Mouse (Mus musculus): ENCODE measurements at regions not wholly inside any gene's neighbourhood (a gene's known extent, or its start where the extent isn't known, plus 50 kb on each side); places are given as distances from the start of the nearest gene placed in this dataset.
A peak's percentile ranks its signal among the peaks of the same experiment; 100 is the strongest.

GRCm38 (mm10) chr17:61862437-61862836 lies 1018.7 kb downstream of the Efna5 start:
- H3K27me3 ChIP-seq (ENCODE audit: control insufficient read depth, insufficient read depth, low read length), result no peaks in the 10 kb centered on the region
- H3K9ac ChIP-seq (ENCODE audit: low read length), result no peak overlapping the region
- no peaks in the 10 kb centered on the region for H3K36me3 ChIP-seq (ENCODE audit: control insufficient read depth, insufficient read depth, low read length)
- H3K27ac ChIP-seq (replicated peaks), result no peak overlapping the region
- TF ChIP-seq CTCF (IDR thresholded peaks at IDR 0.05; ENCODE audit: low read depth) (no peak), EP300 (optimal IDR thresholded peaks at IDR 0.05) (no peak)
- 47% methylated on average over 2 of the region's 2 CpGs for WGBS
- ATAC-seq (ENCODE audit: low FRiP score, low TSS enrichment) (no peak), DNase-seq (ENCODE audit: low spot score) (peak; percentile 21)
- no peaks in the 10 kb centered on the region for H3K9me3 ChIP-seq (ENCODE audit: control insufficient read depth, low read length)
- no peak overlapping the region for H3K4me3 ChIP-seq (ENCODE audit: low read depth, low read length)
- no peak overlapping the region for H3K4me2 ChIP-seq (replicated peaks; ENCODE audit: low read depth)
- no peaks in the 10 kb centered on the region for H3K4me1 ChIP-seq (replicated peaks; ENCODE audit: control insufficient read depth, insufficient read depth)

GRCm38 (mm10) chr17:61837555-61837954 lies 1043.6 kb downstream of the Efna5 start:
- H3K9ac ChIP-seq (ENCODE audit: low read length), result no peak overlapping the region
- TF ChIP-seq CTCF (IDR thresholded peaks at IDR 0.05; ENCODE audit: low read depth), result no peak
- no peak for TF ChIP-seq EP300 (optimal IDR thresholded peaks at IDR 0.05)
- H3K36me3 ChIP-seq (ENCODE audit: control insufficient read depth, insufficient read depth, low read length), result no peaks in the 10 kb centered on the region
- ATAC-seq (ENCODE audit: low FRiP score, low TSS enrichment) (no peak), DNase-seq (ENCODE audit: low spot score) (no peak)
- H3K9me3 ChIP-seq (ENCODE audit: control insufficient read depth, low read length), result no peaks in the 10 kb centered on the region
- no peak overlapping the region for H3K4me2 ChIP-seq (replicated peaks; ENCODE audit: low read depth)
- 63% methylated on average over 2 of the region's 2 CpGs for WGBS
- H3K27ac ChIP-seq (replicated peaks), result no peak overlapping the region
- H3K4me1 ChIP-seq (replicated peaks; ENCODE audit: control insufficient read depth, insufficient read depth), result no peaks in the 10 kb centered on the region
- H3K4me3 ChIP-seq (ENCODE audit: low read depth, low read length), result no peak overlapping the region
- no peaks in the 10 kb centered on the region for H3K27me3 ChIP-seq (ENCODE audit: control insufficient read depth, insufficient read depth, low read length)

GRCm38 (mm10) chr17:61815490-61815889 lies 1065.6 kb downstream of the Efna5 start:
- 51% methylated on average over 2 of the region's 2 CpGs for WGBS
- no peak overlapping the region for H3K9ac ChIP-seq (ENCODE audit: low read length)
- no peaks in the 10 kb centered on the region for H3K9me3 ChIP-seq (ENCODE audit: control insufficient read depth, low read length)
- no peaks in the 10 kb centered on the region for H3K36me3 ChIP-seq (ENCODE audit: control insufficient read depth, insufficient read depth, low read length)
- H3K27ac ChIP-seq (replicated peaks), result no peak overlapping the region
- no peak overlapping the region for H3K4me2 ChIP-seq (replicated peaks; ENCODE audit: low read depth)
- H3K27me3 ChIP-seq (ENCODE audit: control insufficient read depth, insufficient read depth, low read length), result no peaks in the 10 kb centered on the region
- no peak for TF ChIP-seq EP300 (optimal IDR thresholded peaks at IDR 0.05)
- TF ChIP-seq CTCF (IDR thresholded peaks at IDR 0.05; ENCODE audit: low read depth), result no peak
- DNase-seq (ENCODE audit: low spot score), result no peak
- H3K4me3 ChIP-seq (ENCODE audit: low read depth, low read length), result no peak overlapping the region
- no peaks in the 10 kb centered on the region for H3K4me1 ChIP-seq (replicated peaks; ENCODE audit: control insufficient read depth, insufficient read depth)
- ATAC-seq (ENCODE audit: low FRiP score, low TSS enrichment), result no peak

GRCm38 (mm10) chr17:61768361-61768760 lies 1112.8 kb downstream of the Efna5 start:
- H3K4me2 ChIP-seq (replicated peaks; ENCODE audit: low read depth), result no peak overlapping the region
- no peak overlapping the region for H3K9ac ChIP-seq (ENCODE audit: low read length)
- H3K36me3 ChIP-seq (ENCODE audit: control insufficient read depth, insufficient read depth, low read length), result no peaks in the 10 kb centered on the region
- DNase-seq (ENCODE audit: low spot score), result no peak
- no peak for ATAC-seq (ENCODE audit: low FRiP score, low TSS enrichment)
- no peaks in the 10 kb centered on the region for H3K9me3 ChIP-seq (ENCODE audit: control insufficient read depth, low read length)
- no peaks in the 10 kb centered on the region for H3K4me1 ChIP-seq (replicated peaks; ENCODE audit: control insufficient read depth, insufficient read depth)
- H3K27me3 ChIP-seq (ENCODE audit: control insufficient read depth, insufficient read depth, low read length), result no peaks in the 10 kb centered on the region
- H3K4me3 ChIP-seq (ENCODE audit: low read depth, low read length), result no peak overlapping the region
- H3K27ac ChIP-seq (replicated peaks), result no peak overlapping the region
- TF ChIP-seq EP300 (optimal IDR thresholded peaks at IDR 0.05) (no peak), CTCF (IDR thresholded peaks at IDR 0.05; ENCODE audit: low read depth) (no peak)

GRCm38 (mm10) chr17:61765143-61765542 lies 1116.0 kb downstream of the Efna5 start:
- ATAC-seq (ENCODE audit: low FRiP score, low TSS enrichment) (no peak), DNase-seq (ENCODE audit: low spot score) (no peak)
- no peak overlapping the region for H3K4me3 ChIP-seq (ENCODE audit: low read depth, low read length)
- TF ChIP-seq CTCF (IDR thresholded peaks at IDR 0.05; ENCODE audit: low read depth) (no peak), EP300 (optimal IDR thresholded peaks at IDR 0.05) (no peak)
- WGBS, result 71% methylated on average over 2 of the region's 2 CpGs
- H3K36me3 ChIP-seq (ENCODE audit: control insufficient read depth, insufficient read depth, low read length), result no peaks in the 10 kb centered on the region
- H3K9me3 ChIP-seq (ENCODE audit: control insufficient read depth, low read length), result no peaks in the 10 kb centered on the region
- H3K9ac ChIP-seq (ENCODE audit: low read length), result no peak overlapping the region
- H3K4me2 ChIP-seq (replicated peaks; ENCODE audit: low read depth), result no peak overlapping the region
- H3K27me3 ChIP-seq (ENCODE audit: control insufficient read depth, insufficient read depth, low read length), result no peaks in the 10 kb centered on the region
- H3K27ac ChIP-seq (replicated peaks), result no peak overlapping the region
- H3K4me1 ChIP-seq (replicated peaks; ENCODE audit: control insufficient read depth, insufficient read depth), result no peaks in the 10 kb centered on the region

All from stomach, postnatal 0 days (tissue).